Mouse (Mus musculus): ENCODE measurements around the gene Nox1. TPM values are rescaled to one million over a fixed set of nuclear protein-coding genes. Genes with fewer than 3 reads are reported as not detected.
A peak's percentile ranks its signal among the peaks of the same experiment; 100 is the strongest.
"Not testable (repeated sequence)": the region's sequence is repeated elsewhere in the genome, so short reads cannot be mapped to it uniquely, and the experiment has no call there.

Gene Nox1
- under 1 TPM in 1 of 2 experiments, not detected in 1; 0.49 TPM for total RNA-seq (2021)
- long read RNA-seq, experiment 1 = 0 reads
- long read RNA-seq, experiment 2 = 0 reads

DNA sequence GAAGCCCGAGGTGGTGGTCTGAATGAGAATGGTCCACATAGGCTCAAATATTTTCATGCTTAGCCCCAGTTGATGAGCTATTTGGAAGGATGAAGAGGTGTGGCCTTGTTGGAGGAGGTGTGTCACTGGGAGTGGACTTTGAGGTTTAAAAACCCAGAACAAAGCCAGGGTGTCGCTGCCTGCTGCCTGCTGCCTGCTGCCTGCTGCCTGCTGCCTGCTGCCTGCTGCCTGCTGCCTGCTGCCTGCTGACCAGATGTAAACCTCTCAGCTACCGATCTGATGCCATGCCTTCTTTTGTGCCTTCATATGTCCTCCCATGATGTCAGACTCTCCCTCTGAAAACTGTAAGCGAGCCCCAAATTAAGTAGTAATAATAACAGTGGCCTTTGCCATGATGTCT, at the start of gene Nox1:
Gene Nox1 (minus strand): TSS at position 101 of the 400 bp plus-strand sequence.
- DNase-seq = no peak

DNA sequence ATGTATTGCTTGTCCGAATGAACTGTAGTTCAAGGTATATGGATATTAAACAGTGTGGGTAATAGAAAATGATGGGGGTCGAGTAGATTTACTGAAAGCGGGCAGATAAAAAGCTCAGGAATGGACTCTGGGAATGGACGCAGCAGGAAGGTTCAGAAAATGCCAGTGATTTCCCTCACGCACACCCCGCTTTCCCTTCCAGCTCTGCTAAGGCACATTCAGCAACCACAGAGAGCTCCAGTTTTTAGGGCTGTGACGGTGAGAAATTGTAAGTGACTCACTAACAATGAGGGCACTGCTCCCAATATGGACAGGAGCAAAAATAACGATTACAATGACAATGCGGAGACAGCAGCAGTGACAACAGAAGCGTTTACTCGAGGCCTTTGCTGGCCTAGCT, 40.4 kb upstream of the Nox1 start:
- DNase-seq = peak in 1 of 2 experiments; percentile 23

DNA sequence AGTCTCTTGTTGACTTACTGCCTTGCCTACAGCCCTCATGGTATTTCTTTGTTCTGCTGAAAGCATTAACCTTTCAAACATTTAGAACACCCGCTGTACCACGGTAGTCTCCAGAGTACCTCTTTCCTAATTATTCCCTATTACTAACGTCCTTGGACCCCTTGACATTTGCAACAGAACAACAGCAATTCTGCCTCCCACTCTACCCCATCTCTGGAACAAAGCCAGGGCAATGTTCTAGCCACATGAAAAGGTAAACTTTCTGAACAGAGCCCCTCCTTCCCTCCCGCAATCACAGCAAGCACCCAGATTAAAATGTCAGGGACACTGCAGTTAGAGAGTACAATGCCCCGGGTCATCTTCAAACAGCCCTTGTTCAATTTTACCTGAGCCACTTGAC, 39.4 kb upstream of the Nox1 start:
- peak; percentile 29 to 30 for DNase-seq

DNA sequence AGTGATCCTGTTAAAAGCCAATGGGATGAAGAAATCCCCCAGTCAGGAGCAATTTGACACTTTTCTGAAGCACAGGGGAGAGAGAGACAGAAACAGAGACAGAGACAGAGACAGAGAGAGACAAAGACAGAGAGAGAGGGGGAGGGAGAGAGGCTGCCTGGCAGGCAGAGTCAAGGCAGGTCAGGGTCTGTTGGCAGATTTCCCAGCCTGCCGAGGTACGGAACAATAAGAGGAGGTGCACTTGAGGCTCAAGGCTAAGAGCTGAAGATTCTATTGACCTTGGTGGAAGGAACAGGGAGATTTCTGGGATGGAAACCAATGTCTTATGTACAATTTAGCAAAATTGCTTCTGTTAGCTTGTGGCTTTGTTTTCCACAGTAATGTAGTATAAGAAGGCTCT, 26.4 kb upstream of the Nox1 start:
- DNase-seq = peak; percentile 65 to 75

DNA sequence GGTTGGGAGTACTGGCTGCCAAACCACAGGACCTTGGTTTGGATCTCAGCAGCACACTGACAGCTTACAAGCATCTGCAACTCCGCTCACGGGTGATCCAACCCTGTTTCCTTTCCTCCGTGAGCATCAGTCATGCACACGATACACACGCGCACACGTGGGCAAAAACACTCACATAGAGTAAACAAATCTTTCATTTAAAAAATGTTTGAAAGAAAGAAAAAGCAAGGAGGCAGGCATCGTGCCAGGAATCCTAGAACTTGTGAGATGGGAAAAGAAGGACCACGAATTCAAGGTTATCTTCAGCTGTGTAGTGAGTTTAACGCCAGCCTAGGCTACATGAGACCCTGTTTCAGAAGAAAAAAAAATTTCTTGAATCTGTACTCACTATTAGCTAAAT, 24.2 kb upstream of the Nox1 start:
- peak; percentile 25 to 34 for DNase-seq

DNA sequence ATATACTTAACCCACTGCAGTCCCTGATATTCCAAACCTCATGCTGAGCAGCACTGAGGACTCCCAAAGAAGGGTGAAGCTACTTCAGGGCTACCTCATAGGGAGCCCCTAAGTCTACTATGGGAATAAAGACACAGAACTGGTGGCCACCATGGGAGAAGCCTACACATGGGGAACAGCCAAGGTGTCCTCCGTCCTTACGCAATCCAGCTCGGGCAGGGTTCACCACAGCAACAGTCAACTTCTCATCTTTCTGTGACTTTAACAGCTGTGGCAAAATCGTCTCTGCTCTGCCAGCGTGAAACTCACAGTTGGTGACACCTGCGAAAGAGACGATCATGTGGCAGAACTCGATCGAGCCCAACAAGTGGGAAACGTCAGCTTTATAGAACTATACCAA, 16.5 kb upstream of the Nox1 start:
- DNase-seq = no peak

DNA sequence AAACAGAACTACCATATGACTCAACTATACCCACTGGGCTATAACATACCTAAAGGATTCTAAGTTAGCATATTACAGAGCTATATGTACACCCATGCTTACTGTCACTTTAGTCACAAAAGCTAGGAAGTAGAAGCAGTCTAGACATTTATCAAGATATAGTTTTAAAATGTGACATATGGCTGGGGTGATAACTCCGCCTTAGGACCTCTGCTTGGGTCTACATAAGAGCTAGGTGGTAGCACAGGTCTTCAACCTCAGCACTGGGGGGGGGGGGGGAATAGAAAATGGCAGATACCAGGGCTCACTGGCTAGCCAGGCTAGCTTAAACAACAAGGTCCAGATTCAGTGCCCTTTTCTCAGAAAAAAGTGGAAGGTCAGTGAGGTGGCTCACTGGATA, 11.3 kb upstream of the Nox1 start:
- DNase-seq = no peak

DNA sequence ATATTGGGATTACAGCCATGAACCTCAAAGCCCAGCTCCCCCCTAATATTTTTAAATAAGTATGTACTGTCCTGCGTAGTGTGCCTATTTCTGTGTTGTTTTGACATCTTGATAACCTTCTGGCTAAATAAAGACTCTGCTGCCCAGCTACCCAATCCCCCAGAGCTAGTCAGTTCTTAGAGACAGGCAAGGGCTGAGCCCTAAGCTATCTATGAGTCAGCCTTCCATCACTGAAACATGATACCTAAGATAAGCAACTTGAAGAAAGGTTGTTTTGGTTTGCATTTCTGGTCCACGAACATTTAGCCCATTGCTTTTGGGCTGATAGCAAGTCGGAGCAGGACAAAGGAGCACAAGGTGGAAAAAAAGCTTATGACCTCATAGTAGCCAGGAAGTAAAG, 1.1 kb downstream of the Nox1 start:
- DNase-seq = peak in 1 of 2 experiments; percentile 13

DNA sequence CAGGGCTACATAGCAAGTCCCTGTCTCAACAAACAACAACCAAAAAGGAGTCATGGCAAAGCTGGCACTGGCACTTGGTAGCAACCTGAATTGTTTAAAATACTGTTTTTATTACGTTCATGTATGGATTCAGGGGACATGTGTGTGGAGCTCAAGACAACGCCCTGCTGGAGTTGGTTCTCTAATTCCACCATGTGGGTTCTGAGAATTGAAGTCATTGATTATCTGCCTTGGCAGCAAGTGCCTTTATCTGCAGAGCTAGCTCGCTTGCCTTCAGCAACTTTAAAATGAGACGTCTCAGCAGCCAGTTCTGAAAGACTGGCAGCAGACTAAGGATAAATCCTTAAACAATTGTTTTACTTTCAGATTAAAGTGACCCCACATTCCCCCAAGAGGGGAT, 3.6 kb downstream of the Nox1 start:
- DNase-seq = no peak

DNA sequence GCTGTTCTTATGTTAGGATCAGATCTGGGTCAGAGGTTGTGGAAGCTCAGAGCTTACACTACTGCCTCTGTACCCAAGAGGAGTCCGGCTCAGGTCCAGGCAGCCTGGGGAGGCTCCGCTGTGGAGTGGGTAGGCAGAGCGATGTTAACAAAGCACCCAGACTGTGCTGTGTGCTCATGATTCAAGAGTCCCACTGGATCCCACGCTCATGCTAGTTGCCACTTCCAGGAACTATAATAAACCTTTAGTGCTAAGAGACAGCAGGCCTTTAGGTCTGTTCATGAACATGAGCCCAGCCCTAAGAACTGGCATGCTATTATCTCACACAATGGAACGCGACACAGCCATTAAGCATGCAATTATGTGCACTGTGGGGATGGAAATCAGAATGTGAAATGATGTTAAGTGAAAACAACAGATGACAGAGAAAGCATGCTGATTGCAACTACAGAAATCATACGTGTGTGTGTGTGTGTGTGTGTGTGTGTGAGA, 10.6 kb downstream of the Nox1 start:
- DNase-seq = no peak

DNA sequence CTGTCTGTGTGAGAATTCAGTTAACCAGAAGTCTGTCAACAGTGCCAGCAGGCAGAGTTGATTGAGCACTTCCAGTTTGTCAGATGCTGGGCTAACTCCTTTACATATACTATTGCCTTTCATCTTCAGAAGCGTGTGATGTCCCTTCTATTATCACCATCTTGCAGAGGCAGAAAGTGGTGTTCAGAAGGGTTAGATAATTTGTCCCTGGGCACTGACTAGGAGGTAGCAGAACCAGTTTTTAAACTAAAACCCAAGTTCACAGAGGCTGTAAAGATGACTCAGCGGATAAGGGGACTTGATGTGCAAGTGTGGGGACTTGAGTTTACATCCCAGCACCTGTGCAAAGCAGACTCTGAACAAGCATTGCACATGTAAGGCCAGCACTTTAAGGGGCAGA, 13.3 kb downstream of the Nox1 start:
- no peak for DNase-seq

DNA sequence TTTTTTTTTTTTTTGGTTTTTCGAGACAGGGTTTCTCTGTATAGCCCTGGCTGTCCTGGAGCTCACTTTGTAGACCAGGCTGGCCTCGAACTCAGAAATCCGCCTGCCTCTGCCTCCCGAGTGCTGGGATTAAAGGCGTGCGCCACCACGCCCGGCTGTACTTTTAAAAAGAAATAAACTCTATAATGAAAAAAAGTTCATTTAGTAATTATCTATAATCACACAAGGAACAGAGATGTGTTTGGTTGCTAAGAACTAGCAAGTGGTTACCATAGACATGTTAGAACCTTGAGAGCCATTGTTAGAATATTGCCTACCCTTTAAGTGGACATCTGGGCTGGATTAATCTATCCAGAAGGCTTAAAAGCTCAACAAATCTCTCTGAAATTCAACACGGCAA, 34.6 kb downstream of the Nox1 start, which contains the start of gene Arl13a:
Gene Arl13a (plus strand): TSS at position 301 of the 400 bp plus-strand sequence.
- not testable (repeated sequence) for DNase-seq

DNA sequence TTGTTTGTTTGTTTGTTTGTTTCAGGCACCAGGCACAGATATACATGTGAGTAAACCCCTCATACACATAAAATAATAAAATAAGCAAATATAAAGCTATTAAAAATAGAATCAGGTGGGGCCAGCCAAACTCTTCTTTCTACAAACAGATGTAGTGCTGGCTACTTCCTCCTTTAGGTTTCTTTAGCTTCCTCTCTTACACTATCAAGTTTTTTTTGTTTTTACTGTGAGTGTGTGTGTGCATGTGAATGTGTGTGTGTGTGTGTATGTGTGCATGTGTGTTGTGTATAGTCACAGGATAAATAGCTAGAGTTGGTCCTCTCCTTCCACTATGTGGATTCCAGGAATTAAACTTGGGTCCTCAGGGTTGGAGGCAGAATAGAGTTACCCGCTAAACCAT, 47.1 kb downstream of the Nox1 start:
- DNase-seq = no peak

DNA sequence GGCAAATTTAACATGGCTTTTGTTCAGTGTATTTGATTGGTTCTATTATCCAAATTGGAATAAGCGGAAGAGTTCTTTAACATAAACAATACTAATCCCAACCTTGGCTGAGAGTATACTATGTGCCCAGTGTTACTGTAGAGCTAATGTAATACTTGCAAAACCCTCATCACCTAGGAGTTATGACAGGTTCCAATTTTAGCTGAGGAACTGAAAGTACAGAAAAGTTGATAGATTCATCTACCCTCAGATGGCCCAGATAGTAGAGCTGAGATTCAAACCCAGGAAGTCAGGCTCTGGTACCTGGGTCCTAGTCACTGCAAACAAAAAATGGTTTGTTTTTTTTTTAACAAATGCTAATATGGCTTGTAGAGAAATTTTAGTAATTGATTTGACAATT, 51.2 kb downstream of the Nox1 start:
- DNase-seq = no peak

DNA sequence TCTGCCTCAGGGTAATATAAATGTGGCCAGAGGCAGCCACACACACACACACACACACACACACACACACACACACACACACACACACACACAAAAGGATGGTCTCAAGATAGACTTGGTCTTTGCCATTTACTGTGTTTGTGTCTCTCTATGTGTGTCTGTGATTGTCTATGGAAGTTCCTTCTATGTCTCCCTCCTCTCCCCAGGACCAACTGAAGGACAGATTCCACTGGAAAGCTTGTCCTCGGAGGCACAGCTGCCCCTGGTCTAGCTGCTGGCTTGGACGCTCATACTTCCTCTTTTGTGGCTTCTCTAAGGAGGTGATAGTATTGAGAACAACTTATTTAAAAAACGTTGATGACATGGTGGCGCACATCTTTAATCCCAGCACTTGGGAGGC, 58.3 kb downstream of the Nox1 start:
- DNase-seq = no peak

DNA sequence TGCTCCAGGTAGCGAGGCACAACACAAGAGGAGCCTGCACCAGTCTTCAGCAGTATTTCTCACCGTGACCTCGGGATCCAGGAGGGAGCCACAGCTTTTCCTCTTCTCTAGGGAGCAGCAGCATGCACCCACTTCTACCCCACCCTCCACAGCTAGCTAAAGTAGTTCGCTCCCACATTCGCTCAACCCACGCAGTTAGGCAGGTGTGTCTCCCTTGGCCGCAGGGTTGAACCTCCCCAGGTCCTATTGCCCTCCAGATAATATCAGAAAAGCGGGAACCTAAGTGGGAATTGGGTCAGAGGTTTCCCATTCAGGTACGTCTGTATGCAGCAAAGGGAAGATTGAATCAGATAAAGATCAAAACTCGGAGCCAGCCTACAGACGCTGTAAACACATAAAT, 58.9 kb downstream of the Nox1 start:
- no peak for DNase-seq

DNA sequence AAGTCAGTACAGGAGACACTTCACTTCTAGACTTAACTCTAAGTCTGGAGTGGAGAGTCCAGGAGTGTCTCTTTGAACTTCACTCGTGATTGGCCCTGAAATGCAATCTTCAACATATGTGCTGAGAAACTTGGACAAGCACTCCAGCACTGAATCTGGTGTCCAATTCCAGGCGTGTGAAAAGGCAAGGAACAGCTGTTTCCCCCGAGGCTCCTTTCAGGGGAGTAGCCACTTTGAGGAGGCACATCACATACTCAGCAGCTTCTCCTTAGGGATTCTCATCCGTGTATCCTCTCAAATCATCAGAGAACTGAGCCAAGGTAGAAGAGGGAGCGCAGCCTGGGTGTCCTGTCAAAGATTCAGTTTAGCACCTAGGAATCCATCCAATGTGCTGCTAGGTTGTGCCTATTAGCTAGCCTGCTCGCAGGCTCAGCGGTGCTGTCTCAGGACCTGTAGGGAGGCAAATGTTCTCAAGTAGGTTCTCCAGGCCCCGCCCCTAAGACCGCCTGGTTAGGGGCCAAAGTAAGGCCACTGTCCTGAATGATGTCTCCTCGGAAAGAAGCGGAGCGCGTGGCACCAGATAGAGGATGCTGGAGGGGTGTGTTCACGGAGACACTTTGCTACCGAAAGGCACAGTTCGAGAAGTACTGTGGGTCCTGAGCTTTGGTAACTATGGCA, 59.6 kb downstream of the Nox1 start, which contains the start of gene Xkrx:
Gene Xkrx (minus strand): TSS at position 34 of the 678 bp plus-strand sequence.
- DNase-seq = no peak

DNA sequence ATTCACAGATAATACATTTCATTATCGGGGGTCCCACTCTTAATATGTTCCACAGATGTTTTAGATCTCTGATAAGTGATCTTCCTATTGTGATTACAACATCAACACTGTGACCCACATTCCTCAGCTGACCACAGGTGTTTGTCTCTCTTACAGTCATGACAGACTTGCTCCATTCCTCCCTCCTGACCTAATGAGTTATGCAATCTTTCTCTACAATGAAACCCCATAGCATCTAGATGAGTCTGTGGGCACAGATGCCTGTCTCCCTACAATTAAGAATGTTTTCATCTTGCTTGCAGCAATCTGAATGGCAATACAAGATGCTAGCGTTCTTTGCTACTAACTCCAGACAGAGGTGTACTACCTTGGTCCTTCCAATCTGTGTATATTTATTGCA, 61.3 kb downstream of the Nox1 start:
- no peak for DNase-seq

DNA sequence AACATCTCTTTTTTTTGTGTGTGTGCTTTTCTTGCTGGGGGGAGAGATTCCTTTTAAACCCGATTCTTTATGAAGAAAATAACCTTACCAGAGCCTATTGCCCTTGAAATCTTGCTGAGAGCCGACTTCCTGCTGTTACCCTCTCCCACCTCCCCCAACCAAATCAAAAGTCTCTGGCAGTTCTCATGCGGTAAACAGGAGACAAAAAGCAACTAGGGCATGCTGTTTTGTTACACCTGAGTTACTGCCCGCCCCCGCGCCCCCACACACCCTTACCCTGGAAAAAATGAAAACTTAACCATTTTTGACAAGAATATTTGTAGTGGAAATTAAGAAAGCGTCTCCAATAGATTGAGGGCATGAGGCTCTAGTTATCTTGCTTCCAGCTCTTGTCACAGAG, 63.6 kb downstream of the Nox1 start:
- no peak for DNase-seq

DNA sequence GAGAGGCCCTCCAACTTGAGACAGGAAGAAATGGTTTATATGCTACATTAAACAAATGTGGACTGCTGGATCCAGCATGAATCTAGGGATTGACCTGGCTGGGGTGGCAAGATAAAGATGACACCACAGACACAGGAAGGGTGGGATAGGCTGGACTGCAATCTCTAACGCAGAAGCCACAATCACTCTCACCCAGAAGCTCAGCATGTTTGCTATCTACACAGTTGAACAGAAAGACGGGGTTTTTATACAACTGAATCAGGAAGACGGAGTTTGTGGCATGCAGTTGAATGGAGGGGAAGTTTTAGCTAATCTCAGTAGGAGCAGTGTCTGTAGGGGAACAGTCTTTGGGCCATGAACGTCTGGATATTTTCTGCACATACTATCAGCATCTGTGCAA, 79.8 kb downstream of the Nox1 start:
- DNase-seq = no peak

DNA sequence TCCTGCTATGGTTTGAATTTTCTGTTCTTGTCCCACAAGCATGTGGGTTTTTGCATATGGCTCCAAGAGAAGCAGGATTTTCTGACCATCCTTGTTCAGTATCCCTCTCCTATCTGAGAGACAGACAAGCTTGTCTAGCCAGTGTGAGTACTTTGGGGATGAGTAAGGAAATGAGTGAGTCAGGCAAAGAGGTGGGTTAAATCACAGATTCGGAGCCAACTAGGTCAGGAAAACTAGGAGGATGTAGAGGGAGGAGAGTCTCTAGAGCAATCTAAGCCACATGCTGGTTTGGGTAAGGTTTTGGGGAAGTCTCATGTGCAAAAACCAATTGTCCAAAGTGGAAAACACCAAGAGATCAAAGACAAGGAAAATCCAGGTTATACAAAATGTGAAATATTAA, 80.2 kb downstream of the Nox1 start:
- no peak for DNase-seq

DNA sequence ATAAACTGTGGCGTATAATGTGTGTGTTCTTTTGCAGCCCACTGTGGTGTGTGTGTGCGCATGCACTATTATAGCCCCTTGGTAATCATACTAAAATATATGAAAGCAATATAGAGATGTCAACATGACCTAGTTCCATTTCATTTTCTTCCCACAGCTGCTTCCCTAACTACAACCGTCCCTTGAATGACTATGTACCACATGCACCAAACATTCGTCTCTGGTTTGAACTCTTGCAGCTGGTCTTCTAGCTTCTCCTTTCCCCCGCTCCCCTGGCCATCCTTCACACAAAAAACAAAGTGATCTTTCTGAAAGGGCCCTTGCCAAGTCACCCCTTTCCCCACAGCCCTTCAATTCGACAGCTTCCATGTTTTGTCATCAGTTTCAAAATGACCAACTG, 81.7 kb downstream of the Nox1 start:
- no peak for DNase-seq

DNA sequence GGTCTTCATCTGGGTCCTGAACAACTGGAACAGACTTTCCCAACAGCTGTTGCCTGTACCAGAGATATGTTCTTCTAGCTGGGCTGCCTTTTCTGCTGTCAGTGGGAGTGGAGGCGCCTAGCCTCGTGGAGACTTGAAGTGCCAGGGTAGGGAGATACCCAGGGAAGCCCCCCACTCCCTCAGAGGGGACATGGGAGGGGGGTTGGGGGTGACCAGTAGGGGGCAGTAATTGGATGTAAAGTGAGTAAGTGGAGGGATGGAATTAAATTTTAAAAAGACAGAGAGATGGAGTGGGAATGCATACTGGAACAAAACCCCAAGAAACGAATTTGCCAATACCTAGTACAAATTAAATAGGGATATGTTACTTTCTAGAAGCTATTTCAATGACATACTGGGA, 87.9 kb downstream of the Nox1 start:
- no peak for DNase-seq

DNA sequence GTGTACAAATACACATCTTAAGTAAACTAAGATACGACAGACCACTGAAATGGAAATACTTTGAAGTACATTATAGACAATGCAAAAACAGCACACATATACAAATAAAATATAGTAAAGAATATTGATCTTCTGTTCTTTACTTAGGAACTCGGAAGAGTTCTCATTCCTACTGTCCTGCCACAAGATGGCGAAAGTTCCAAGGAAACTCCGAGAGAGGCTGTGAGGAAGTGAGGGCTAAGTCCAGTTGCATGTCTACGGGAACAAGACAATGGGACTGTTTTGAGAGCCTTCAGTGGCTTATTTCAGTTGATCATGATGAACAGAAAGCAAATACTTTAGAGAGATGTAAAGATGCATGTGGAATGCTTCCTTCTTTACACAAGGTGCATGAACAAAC, 89.5 kb downstream of the Nox1 start:
- DNase-seq = peak; percentile 37 to 52
